Mouse (Mus musculus) megakaryocyte-erythroid progenitor cell, adult 5-6 weeks (primary cell): Measurements from ENCODE around the gene Nlrc4. TPM values are rescaled to one million over a fixed set of nuclear protein-coding genes. Genes with fewer than 3 reads are reported as not detected.

Experiments
- ATAC-seq: replicated peaks from 2 replicates; pipeline ENCODE4 v1.8.0; 2016; ENCODE audit warnings: mild to moderate bottlenecking, inconsistent platforms; ENCODE audit not compliant: severe bottlenecking, poor library complexity, low FRiP score, low TSS enrichment
- total RNA-seq, 2 experiments: library from RNA; stranded (forward) in 1 of 2; stranded (reverse) in 1 of 2; fragments of 200-1000, 215-1000 nt in 1 of 2; fragments of >200 nt in 1 of 2; fragmentation: Nextera tagmentation in 1 of 2; gene quantifications; 2 replicates each; pipeline ENCODE4 v1.2.3; 2014 to 2017

The Nlrc4 gene
- total RNA-seq, 2 experiments from 2014 or later: 0.11 to 0.42 TPM

GRCm38 (mm10) chr17:74432631-74433030 is 26.3 kb downstream of the Nlrc4 start:
- no peak for ATAC-seq

DNA sequence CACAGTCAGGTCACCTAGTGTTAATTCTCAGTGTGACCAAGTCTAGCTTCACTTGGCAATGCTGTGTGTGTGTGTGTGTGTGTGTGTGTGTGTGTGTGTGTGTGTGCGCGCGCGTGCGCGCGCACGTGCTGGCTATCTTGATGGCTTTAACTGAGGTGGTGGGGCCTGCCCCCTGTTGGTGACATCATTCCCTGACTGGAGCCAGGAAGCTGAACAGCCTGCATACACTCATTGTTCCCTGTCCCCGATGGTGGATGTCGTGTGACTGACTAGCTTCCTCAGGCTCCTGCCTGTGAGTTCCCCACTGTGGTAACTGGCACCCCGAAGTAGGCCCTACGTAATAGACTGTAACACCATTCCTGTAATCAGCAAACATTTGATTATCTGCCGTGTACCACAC is 27.5 kb downstream of the Nlrc4 start:
- ATAC-seq: no peak; the same call in 1 of the 2 replicates

GRCm38 (mm10) chr17:74430074-74430473 is 28.9 kb downstream of the Nlrc4 start:
- ATAC-seq: no peak

GRCm38 (mm10) chr17:74424401-74425005 is 34.4 kb downstream of the Nlrc4 start:
- 0 out of 2 replicates have a peak, but pooled peaks have one; percentile 41 for ATAC-seq

DNA sequence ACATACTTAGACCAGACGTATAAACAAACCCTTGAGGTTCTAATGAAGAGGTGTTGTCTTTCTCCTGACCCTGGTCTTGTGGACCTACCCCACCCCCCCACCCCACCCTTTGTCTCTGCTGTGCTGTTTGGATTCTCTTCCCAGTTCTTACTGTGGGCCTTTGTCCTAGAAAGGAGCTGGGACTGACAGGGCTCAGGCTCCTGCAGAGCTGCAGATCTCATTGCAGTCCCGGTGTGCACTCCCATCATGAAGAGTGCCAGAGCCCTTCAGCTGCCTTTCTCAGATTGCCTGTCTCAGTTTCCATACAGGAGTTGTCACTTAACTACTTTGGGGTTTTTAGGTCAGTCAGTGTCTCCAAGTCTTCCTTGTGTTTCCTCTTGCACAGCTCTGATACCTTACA is 38.3 kb downstream of the Nlrc4 start:
- ATAC-seq: no peak

DNA sequence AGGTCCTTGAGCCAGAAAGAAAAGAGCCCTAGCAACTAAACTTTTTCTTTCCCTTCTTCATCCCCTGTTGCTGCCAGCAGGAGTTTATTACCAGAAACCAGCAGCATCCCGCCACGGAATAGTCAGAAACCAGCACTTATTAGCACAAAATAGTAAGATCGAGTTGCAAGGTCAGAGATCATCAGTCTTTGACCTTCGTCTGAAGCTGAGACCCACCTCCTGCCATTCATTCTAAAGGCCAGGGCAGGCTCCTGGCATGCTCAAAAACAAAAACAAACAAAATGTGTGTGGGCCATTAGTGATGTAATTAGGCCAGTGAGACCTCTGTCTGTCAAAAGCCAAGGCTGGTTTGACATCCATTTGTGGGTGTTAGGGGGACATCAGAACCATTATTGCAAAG is 40.8 kb downstream of the Nlrc4 start:
- no peak for ATAC-seq

DNA sequence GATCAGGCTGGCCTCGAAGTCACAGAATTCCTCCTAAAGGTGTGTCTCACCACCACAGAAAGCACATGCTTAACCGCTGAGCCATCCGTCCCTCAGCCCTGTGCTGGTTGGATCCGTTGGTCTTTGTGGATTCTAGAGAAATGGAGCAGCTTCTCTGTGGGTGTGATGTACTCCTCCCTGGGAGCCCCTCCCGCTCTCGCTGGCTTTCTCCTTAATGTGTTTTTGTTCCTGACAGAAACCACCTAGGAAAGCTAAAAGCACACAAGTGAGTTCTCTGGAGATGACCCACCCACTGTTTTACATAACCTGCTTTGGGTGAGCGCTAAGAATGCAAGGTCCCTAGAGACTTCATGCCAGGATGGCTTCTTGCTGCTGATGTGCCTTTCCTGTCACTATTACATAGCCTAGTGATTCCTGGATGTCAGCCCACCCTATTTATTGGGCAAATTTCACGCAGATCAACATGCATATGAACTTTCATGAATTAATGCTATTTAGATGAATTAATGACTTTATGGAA is 42.0 kb downstream of the Nlrc4 start:
- no peak for ATAC-seq

GRCm38 (mm10) chr17:74414671-74415070 is 44.3 kb downstream of the Nlrc4 start:
- 0 out of 2 replicates have a peak, but pooled peaks have one; percentile 14 for ATAC-seq

- no peak for ATAC-seq
Observed at GRCm38 (mm10) chr17:74413324-74413723, 45.6 kb downstream of the Nlrc4 start.

DNA sequence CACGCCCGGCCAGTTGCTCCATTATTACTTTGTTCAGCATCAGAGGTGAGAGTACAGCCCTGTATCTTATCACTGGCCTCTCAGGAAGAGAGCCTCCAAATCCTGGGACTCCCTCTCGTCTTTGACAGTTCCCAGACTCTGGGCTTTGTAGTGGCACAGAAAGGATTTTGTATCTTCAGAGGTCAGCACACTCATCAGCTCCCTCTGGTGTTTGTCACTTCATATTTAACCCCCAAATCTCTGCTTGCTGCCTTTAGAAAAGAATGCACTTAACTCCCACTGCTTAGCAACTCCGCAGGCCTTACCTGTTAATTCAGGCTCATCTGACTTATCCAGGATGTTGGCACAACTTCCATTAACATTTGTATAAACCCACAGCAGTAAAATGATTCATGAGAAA is 49.2 kb downstream of the Nlrc4 start:
- ATAC-seq: no peak

- no peak for ATAC-seq
Observed at GRCm38 (mm10) chr17:74406487-74406886, 52.5 kb downstream of the Nlrc4 start.

- ATAC-seq: no peak
Observed at GRCm38 (mm10) chr17:74402486-74403222, 56.3 kb downstream of the Nlrc4 start.

- no peak for ATAC-seq
Observed at GRCm38 (mm10) chr17:74397173-74397572, 61.8 kb downstream of the Nlrc4 start.

DNA sequence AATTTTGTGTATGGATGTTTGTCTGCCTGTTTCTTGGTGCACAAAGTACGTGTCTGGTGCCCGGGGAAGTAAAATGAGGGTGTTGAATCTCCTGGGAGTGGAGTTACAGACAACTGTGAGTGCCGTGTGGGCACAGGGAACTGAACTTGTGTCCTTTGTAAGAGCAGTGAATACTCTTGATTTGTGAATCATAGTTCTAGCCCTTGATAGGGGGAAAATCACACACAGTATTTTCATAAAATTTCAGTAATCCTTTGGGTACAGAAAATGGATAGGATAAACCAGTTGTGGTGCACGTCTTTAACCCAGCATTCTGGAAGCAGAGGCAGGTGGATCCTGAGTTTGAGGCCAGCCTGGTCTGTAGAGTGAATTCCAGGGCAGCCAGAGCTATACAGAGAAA is 62.2 kb downstream of the Nlrc4 start:
- ATAC-seq: no peak

GRCm38 (mm10) chr17:74395383-74396065 is 63.4 kb downstream of the Nlrc4 start, which contains the start of gene Slc30a6:
TSS of gene Slc30a6 (plus strand) at chr17:74395608.
- ATAC-seq: peak; percentile 99

- peak; percentile 32 for ATAC-seq
Observed at GRCm38 (mm10) chr17:74394855-74395254, 64.1 kb downstream of the Nlrc4 start.

DNA sequence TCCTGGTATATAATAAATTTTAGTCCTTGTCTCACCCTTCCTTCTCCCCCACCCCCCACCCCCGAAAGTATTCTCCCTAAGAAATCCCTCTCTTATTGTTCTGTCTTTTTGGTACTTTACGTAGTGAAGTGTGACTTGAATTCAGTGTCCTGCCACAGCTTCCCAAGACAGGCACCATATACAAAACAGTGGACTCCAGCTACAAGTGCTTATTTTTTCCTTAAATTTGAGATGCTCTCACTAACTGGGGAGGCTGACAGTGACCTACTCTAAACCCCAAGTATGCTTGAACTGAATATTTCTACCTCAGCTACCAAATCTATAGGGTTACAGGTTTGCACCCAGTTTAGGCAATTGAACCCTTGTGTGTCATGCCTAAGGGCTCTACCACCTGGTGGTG is 64.6 kb downstream of the Nlrc4 start:
- no peak; the same call in 1 of the 2 replicates for ATAC-seq

DNA sequence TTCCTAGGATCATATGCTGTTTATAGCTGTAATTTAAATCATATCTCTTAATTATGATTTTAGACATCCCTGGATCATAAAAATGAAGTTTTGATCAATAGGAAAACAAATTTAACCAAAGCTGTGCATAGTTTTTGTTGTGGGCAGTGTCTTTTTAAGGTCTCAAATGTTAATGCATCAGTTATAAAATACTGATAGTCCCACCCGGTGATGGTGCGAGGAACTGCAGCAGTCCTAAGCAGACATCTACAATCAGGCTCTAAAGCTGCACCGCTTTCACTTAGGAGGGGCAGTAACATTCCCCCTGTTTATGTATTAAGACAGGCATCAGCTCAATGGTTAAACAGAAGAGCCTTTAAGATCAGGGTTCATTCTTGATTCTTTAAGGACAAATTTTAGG is 69.1 kb downstream of the Nlrc4 start:
- ATAC-seq: 0 out of 2 replicates have a peak, but pooled peaks have one; percentile 41

GRCm38 (mm10) chr17:74386657-74387056 is 72.3 kb downstream of the Nlrc4 start:
- ATAC-seq: no peak

- ATAC-seq: no peak
Observed at GRCm38 (mm10) chr17:74376916-74377315, 82.0 kb downstream of the Nlrc4 start.
